Mouse (Mus musculus) cerebellum, adult 2 months (tissue): ENCODE measurements around the gene Ret.

Experiments used
- CTCF ChIP-seq: fragments of 200-500 bp; IDR thresholded peaks from 2 replicates; pipeline ENCODE4 v1.5.1; 2011; ENCODE audit warnings: low read depth, mild to moderate bottlenecking, control low read depth, low read length, moderate library complexity, borderline replicate concordance; ENCODE audit not compliant: insufficient read depth
- POLR2A ChIP-seq: fragments of 200-500 bp; IDR thresholded peaks from 2 replicates; pipeline ENCODE4 v1.6.1; 2011; ENCODE audit warnings: low read length, control low read depth, borderline replicate concordance; ENCODE audit not compliant: insufficient read depth

- TF ChIP-seq POLR2A (no peak), CTCF (no peak)
These were observed 44.4 kb downstream of the Ret start for GRCm38 (mm10) chr6:118153091-118153490.
